Mouse (Mus musculus): ENCODE measurements around the gene Gm20816.
"Not testable (repeated sequence)": the region's sequence is repeated elsewhere in the genome, so short reads cannot be mapped to it uniquely, and the experiment has no call there.

The Gm20816 gene

GRCm38 (mm10) chrY:68537655-68538054, at the start of gene Gm20816:
TSS of gene Gm20816 (plus strand) at chrY:68537955.
- DNase-seq, result not testable (repeated sequence)
